Mouse (Mus musculus) neural tube, embryonic 12.5 days (tissue): ENCODE results near the gene Pnrc1. TPM values are rescaled to one million over a fixed set of nuclear protein-coding genes. Genes with fewer than 3 reads are reported as not detected.

ENCODE experiments used
- ATAC-seq: fragments of 200-750 bp; cut with Nextera tagmentation; 2 replicates; pipeline ENCODE4 v1.8.0; 2017; ENCODE audit warnings: low read depth, mild to moderate bottlenecking, moderate TSS enrichment, moderate library complexity; ENCODE audit not compliant: low FRiP score
- H3K27ac ChIP-seq: fragments of 300-500 bp; sonication (generic); 2 replicates; pipeline ENCODE4 v1.5.1; 2016
- H3K27me3 ChIP-seq: fragments of 300-500 bp; sonication (generic); replicated peaks from 2 replicates; pipeline ENCODE4 v1.6.1; 2016; ENCODE audit warnings: mild to moderate bottlenecking
- H3K36me3 ChIP-seq: fragments of 300-500 bp; sonication (generic); 2 replicates; pipeline ENCODE4 v1.6.1; 2016; ENCODE audit warnings: mild to moderate bottlenecking
- H3K4me1 ChIP-seq: fragments of 300-500 bp; sonication (generic); 2 replicates; pipeline ENCODE4 v1.6.1; 2016
- H3K4me2 ChIP-seq: fragments of 300-500 bp; sonication (generic); replicated peaks from 2 replicates; pipeline ENCODE4 v1.6.1; 2016; ENCODE audit warnings: mild to moderate bottlenecking
- H3K4me3 ChIP-seq: fragments of 300-500 bp; sonication (generic); 2 replicates; pipeline ENCODE4 v1.5.1; 2016
- H3K9ac ChIP-seq: fragments of 300-500 bp; sonication (generic); 2 replicates; pipeline ENCODE4 v1.6.1; 2016; ENCODE audit warnings: mild to moderate bottlenecking
- H3K9me3 ChIP-seq: fragments of 300-500 bp; sonication (generic); 2 replicates; pipeline ENCODE4 v1.6.1; 2016; ENCODE audit warnings: mild to moderate bottlenecking
- WGBS: fragments of 180-500 bp; shearing (Covaris S2); methylation state at CpG from one replicate; pipeline ENCODE4 v1.1.7; 2016; 5-methylcytosine and 5-hydroxymethylcytosine counted together
- polyA plus RNA-seq: library from polyadenylated mRNA; unstranded; fragments of >200 nt; fragmentation: Nextera tagmentation; extraction: Ambion mirVana; gene quantifications from 2 replicates; pipeline ENCODE4 v1.2.1, GENCODE M21; 2016

The Pnrc1 gene
- polyA plus RNA-seq, 1 experiment from 2014 or later: 113 TPM

DNA sequence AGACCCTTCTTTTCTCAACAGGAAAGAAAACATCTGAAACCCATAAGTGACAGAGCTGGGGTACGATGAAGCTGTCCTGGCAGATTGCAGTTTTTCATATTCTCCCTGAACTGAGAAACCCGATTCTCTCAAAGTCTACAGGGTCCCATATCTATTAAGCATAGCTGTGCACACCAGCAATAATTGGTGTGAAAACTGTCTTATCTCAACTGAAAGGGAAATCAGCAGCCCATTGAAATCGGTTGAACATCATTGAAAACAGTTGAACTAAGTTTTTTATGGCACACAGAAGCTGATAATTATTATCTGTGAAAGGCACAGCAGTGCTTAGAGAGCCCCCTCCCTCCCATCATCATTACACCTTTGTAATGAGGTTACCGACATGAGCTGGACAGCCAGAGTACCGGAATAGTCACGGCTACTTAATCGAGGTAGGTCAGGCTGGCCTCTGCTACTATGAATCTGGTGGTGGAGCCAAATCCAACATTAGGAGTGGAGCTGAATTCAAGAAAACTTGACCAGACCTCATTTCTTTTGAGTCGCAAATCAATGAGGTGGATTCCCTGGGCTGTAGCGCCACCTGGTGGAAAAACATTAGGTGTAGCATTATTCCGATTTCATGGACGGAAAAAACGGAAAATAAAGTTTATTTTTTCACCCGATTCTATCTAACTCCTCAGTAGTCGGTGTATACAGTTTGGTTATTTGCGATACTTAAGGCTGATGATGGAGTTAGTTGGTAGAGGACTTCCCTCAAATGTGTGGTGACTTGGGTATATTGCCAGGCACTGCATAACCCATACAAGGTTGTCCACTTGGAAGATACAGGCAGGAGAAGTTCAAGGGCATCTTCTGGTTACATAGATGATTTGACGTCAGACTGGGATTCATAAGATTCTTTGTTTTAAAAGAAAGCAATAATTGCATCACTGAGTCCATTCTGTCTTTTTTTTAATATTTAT lies 2.7 kb upstream of the Pnrc1 start:
- Histone ChIP-seq H3K4me1 (no peaks in the 10 kb centered on the region), H3K36me3 (no peaks in the 10 kb centered on the region), H3K9me3 (no peaks in the 10 kb centered on the region), H3K27me3 (no peaks in the 10 kb centered on the region), H3K4me3 (no peak overlapping the region), H3K9ac (no peak overlapping the region), H3K4me2 (no peak overlapping the region), H3K27ac (no peak overlapping the region)
- ATAC-seq: peak; percentile 53; the same call in 1 of the 2 replicates
- 28% methylated on average over 16 of the region's 16 CpGs for WGBS

DNA sequence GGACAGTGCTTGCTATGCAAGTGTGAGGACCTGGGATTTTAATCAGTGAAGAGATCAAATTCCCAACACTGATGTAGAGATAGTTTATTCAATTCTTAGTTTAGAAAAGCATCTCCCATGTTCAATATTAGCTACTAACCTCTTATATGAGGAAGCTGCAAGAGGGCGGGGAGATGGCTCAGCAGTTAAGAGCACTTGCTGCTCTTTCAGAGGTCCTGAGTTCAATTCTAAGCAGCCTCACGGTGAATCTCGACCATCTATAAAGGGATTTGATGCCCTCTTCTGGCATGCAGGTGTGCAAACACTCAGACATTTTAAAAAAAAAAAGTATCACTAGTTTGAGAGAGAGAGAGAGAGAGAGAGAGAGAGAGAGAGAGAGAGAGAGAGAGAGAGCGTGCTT lies 915 bp upstream of the Pnrc1 start:
- H3K4me2 ChIP-seq: no peak overlapping the region
- no peaks in the 10 kb centered on the region for H3K4me1 ChIP-seq
- WGBS: 66% methylated on average over 4 of the region's 4 CpGs
- ATAC-seq: no peak
- no peaks in the 10 kb centered on the region for H3K27me3 ChIP-seq
- H3K4me3 ChIP-seq: no peak overlapping the region
- no peak overlapping the region for H3K9ac ChIP-seq
- no peaks in the 10 kb centered on the region for H3K36me3 ChIP-seq
- no peak overlapping the region for H3K27ac ChIP-seq
- H3K9me3 ChIP-seq: no peaks in the 10 kb centered on the region

DNA sequence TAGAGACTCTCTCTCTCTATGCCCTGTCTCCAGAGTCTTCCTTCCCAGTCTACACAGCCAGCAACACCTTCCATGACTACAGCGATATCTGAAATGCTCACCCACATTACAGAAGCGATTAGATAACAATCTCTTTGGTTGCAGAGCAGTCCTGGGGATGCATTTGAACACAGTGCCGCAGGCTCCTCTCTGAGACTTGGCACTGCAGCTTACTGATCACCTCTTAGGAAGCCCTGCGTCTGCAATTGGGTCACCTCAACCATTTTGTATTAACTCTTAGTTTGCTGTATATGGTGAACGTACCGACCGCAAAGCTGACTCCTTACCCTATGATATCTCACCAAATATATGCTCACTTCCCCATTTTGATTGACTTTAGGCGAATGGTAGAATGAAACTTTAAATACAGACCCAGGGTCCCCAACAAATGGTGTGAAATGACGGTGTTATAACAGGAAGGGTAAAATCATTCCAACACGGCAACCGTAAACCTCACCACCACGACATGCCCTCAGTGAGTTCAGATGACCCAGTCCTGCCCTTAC lies 785 bp downstream of the Pnrc1 start:
- H3K4me3 ChIP-seq: no peak overlapping the region
- no peaks in the 10 kb centered on the region for H3K4me1 ChIP-seq
- WGBS: 86% methylated on average over 12 of the region's 12 CpGs
- no peaks in the 10 kb centered on the region for H3K9me3 ChIP-seq
- H3K27ac ChIP-seq: no peak overlapping the region
- H3K4me2 ChIP-seq: no peak overlapping the region
- no peaks in the 10 kb centered on the region for H3K36me3 ChIP-seq
- no peaks in the 10 kb centered on the region for H3K27me3 ChIP-seq
- no peak for ATAC-seq
- no peak overlapping the region for H3K9ac ChIP-seq

DNA sequence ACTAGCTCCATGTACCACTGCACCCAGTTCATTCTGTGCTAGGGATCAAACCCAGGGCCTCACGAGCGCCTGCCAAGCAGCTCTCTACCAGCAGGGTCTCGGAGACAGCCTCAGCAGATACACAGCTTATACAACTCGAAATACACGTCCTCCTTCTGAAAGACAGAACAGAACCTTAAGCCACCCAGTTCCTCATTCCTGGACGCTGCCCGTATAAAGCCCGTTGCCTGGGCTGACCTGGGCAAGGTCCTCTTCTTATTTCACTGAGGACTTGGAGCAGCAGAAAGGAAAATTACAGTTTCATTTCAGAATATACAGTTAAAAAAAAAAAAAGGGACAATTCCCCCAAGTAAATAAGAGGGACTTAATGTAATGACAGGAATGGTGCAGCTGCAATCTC lies 4.5 kb downstream of the Pnrc1 start:
- no peak overlapping the region for H3K9ac ChIP-seq
- no peak overlapping the region for H3K27ac ChIP-seq
- no peaks in the 10 kb centered on the region for H3K9me3 ChIP-seq
- no peaks in the 10 kb centered on the region for H3K4me1 ChIP-seq
- H3K36me3 ChIP-seq: no peaks in the 10 kb centered on the region
- no peak overlapping the region for H3K4me3 ChIP-seq
- ATAC-seq: no peak
- H3K27me3 ChIP-seq: no peaks in the 10 kb centered on the region
- H3K4me2 ChIP-seq: no peak overlapping the region
- WGBS: 92% methylated on average over 8 of the region's 8 CpGs

DNA sequence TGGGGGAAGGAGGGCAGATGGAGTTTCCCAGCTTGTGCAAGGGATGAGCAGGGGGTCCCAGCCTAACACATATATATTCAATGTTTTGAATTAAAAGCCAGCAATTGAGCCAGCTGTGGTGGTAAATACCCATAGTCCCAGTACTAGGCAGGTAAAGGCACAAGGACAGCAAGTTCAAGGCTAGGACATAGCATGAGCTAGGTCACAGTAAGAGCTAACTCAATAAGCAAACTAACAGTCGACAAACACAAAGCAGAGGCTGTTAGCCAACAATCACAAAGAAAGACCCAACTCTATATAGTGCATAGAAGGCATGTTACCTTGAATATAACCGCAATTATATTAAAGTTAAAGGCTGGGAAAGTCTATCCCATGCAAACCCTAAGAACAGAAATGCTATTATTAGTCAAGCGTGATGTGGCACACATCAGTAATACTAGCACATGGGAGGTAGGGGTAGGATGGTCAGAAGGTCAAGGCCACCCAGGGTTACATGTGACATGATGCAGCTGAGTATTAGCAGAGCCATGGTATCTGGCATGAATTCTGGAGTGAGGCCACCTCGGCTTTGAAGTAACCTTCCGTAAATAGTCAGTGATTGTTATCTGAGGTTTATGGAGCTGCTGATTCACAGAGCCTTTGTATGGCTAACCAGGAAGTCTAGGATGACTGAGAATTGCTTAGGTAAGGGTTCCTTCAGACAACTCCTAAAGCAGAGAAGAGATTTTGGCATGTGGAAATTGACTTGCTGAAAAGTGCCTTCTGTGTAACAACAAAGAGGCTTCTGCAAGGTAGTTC lies 5.7 kb downstream of the Pnrc1 start:
- no peak overlapping the region for H3K4me2 ChIP-seq
- H3K9ac ChIP-seq: no peak overlapping the region
- no peaks in the 10 kb centered on the region for H3K9me3 ChIP-seq
- no peak overlapping the region for H3K27ac ChIP-seq
- 80% methylated on average over 5 of the region's 5 CpGs for WGBS
- no peaks in the 10 kb centered on the region for H3K36me3 ChIP-seq
- no peak overlapping the region for H3K4me3 ChIP-seq
- no peaks in the 10 kb centered on the region for H3K4me1 ChIP-seq
- H3K27me3 ChIP-seq: no peaks in the 10 kb centered on the region
- no peak for ATAC-seq

DNA sequence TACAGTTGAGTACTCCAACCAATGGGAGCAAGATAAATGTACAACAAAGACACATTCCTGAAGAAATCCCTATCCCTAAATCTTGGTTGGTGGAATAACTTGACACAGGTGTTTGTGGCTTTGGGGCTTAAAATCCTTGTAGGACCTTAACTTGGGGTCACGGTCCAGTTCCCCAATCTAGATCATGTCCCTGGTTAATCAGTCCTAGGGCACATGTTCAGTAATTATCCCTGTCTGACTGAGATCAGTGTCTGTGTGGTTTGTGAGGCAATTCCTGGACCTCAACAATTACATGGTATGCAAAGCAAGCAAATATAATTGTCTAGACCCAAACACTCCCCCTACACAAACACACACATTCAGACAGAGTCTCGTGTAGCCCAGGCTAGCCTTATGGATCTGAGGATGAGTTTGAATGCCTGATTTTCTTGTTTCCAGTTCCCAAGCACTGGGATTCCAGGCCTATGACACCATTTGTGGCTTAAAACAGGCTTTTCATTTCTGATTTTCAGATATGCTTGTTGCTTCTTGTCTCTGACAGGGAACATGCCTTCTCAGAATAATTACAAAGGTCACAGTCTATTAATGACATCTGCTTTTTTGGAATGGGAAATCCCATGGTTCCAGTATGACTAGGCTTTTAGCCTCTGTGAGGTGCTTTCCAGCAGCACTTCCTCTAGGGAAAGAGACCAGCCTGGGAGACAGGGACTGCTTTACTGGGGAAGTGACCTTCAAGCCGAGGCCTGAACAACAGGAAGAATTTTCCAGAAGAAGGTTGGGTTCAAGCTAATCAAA lies 7.9 kb downstream of the Pnrc1 start:
- Histone ChIP-seq H3K9ac (no peak overlapping the region), H3K9me3 (no peaks in the 10 kb centered on the region)
- WGBS: 82% methylated on average over 3 of the region's 3 CpGs

DNA sequence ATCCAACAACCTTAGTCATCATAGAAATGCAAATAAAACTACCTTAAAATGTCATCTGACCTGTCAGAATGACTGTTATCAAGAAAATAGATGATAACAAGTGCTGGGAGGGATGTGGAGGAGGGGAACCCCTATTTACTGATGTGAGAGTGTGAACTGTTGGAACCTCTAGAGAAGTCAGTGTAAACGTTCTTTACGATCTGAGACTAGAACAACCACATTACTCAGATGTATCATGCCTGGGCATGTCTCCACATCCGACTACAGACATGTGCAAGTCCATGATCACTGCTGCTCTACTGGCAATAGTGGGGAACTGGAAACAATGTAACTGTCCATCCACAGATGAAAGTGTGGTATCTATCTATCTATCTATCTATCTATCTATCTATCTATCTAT lies 16.5 kb downstream of the Pnrc1 start:
- no peak overlapping the region for H3K9ac ChIP-seq

More for the DNA sequence above, 7.9 kb downstream of the Pnrc1 start:
- Histone ChIP-seq H3K36me3 (no peaks in the 10 kb centered on the region), H3K4me3 (no peak overlapping the region), H3K27ac (no peak overlapping the region), H3K4me1 (no peaks in the 10 kb centered on the region), H3K27me3 (no peaks in the 10 kb centered on the region), H3K4me2 (no peak overlapping the region)
- ATAC-seq: no peak

DNA sequence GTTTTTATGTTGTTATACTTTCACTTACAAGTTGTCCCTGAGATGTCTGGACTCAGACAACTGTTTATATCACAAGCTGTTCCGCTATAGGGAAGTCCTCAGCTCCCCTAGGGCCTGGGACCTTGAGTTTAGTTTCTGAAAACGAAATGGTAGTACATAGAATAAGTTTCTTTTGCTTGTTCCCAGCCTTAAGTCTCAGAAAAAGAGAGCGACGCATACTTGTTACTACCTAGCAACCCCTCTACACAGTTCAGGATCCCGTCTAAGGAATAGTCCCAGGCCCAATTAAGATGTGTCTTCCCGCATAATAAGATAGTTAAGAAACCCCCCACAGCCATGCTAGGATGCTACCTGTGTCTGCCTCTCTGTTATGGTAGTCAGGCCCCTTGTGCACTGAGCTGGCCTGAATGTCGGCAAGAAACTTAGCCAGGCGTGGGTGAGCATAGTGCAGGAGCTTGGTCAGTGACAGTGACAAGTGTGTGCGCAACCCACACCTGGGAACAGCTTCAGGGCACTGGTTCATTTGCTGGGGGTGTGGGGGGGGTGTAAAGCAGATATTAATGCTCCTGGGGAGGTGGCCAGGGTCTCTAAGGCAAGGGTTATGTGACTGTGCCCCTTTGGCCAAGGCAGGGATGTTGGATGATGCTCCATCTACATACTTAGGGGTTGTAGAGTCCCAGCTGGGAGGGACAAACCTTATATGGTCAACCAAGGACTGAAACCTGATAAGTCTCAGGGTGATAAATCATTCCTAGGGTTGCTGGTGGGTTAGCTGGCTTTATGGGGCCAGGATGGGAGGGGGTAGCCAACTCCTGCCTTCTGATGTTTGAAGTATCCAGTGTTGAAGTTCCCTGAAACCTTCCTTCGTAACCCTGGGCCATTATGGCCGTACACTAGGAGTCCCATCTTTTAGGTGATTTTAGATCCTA lies 19.3 kb downstream of the Pnrc1 start:
- ATAC-seq: no peak

More for the DNA sequence above, 16.5 kb downstream of the Pnrc1 start:
- Histone ChIP-seq H3K9me3 (no peaks in the 10 kb centered on the region), H3K27ac (no peak overlapping the region), H3K27me3 (no peaks in the 10 kb centered on the region), H3K4me2 (no peak overlapping the region), H3K4me1 (no peaks in the 10 kb centered on the region), H3K4me3 (no peak overlapping the region), H3K36me3 (no peaks in the 10 kb centered on the region)
- ATAC-seq: no peak
- WGBS: 80% methylated on average over 3 of the region's 3 CpGs

DNA sequence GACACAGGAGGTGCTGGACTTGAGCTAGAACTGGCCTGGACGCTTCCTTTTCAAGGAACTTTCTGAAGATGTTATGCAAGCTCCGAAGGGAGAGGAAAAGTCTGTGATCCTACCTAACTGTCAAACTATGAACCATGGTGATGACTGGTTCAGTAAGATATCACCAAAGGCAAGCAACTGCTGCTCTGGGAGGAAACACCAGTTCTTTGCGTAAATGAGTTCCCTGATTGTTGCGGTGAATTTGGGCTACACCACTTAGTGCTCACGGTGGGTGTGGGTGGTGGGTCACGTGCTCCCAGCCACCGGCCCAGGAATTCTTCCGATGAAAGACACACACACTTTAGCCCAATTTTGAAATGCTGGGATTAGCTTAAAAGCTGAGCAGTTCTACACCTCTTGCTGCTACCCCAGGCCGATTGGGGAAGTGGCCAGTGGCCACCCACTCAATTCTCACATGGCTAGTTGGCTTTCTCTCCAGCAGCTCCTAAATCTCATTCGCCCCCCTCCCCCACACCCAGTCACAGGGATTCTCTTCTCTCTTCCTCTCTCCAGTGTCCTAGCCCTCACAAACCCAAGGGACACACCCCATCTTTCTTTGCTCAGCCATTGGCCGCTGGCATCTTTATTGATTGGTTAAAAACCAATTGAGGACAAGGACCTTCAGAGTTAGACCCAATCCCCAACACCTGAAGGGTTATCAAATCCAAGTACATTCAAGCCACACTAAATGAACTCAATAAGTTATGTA lies 24.8 kb downstream of the Pnrc1 start:
- no peak overlapping the region for H3K4me2 ChIP-seq
- no peak for ATAC-seq
- 92% methylated on average over 11 of the region's 11 CpGs for WGBS

More for the DNA sequence above, 19.3 kb downstream of the Pnrc1 start:
- Histone ChIP-seq H3K27me3 (no peaks in the 10 kb centered on the region), H3K27ac (no peak overlapping the region), H3K4me2 (no peak overlapping the region), H3K4me1 (no peaks in the 10 kb centered on the region), H3K4me3 (no peak overlapping the region), H3K36me3 (no peaks in the 10 kb centered on the region), H3K9me3 (no peaks in the 10 kb centered on the region), H3K9ac (no peak overlapping the region)
- 79% methylated on average over 11 of the region's 11 CpGs for WGBS

DNA sequence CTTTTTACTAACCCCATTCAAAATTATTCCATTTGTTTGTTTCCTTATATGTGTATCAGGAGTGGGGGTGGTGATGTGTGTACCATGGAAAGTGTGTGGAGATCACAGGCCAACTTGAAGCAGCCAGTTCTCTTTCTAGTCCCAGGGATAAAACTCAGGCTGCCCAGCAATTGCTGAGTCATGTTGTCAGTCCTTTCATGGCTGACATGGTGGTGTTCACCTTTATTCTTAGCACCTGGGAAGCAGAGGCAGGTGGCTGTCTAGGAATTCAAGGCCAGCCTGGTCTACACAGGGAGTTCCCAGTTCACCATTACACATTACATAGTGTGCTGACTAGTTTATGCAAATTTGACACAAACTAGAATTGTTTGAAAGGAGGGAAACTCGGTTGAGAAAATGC lies 27.1 kb downstream of the Pnrc1 start:
- H3K4me2 ChIP-seq: no peak overlapping the region
- WGBS: 72% methylated on average over 1 of the region's 1 CpGs
- H3K4me3 ChIP-seq: no peak overlapping the region
- no peaks in the 10 kb centered on the region for H3K9me3 ChIP-seq
- H3K9ac ChIP-seq: no peak overlapping the region
- no peaks in the 10 kb centered on the region for H3K36me3 ChIP-seq
- H3K4me1 ChIP-seq: no peaks in the 10 kb centered on the region
- no peaks in the 10 kb centered on the region for H3K27me3 ChIP-seq
- no peak for ATAC-seq
- no peak overlapping the region for H3K27ac ChIP-seq

More for the DNA sequence above, 24.8 kb downstream of the Pnrc1 start:
- Histone ChIP-seq H3K4me1 (no peaks in the 10 kb centered on the region), H3K27ac (no peak overlapping the region), H3K4me3 (no peak overlapping the region), H3K9me3 (no peaks in the 10 kb centered on the region), H3K36me3 (no peaks in the 10 kb centered on the region), H3K27me3 (no peaks in the 10 kb centered on the region), H3K9ac (no peak overlapping the region)
